Mouse (Mus musculus) midbrain, embryonic 12.5 days (tissue): Measurements from ENCODE around the gene Sec14l1. TPM values are rescaled to one million over a fixed set of nuclear protein-coding genes. Genes with fewer than 3 reads are reported as not detected.

ENCODE experiments used
- ATAC-seq: fragments of 200-750 bp; cut with Nextera tagmentation; 2 replicates; pipeline ENCODE4 v1.8.0; 2017; ENCODE audit warnings: low read depth, moderate TSS enrichment, moderate library complexity; ENCODE audit not compliant: low FRiP score
- H3K27ac ChIP-seq: fragments of 300-500 bp; sonication (generic); replicated peaks from 2 replicates; pipeline ENCODE4 v1.5.1; 2016; ENCODE audit warnings: mild to moderate bottlenecking
- H3K27me3 ChIP-seq: fragments of 300-500 bp; sonication (generic); 2 replicates; pipeline ENCODE4 v1.6.1; 2016; ENCODE audit warnings: mild to moderate bottlenecking
- H3K36me3 ChIP-seq: fragments of 300-500 bp; sonication (generic); 2 replicates; pipeline ENCODE4 v1.6.1; 2016
- H3K4me1 ChIP-seq: fragments of 300-500 bp; sonication (generic); 2 replicates; pipeline ENCODE4 v1.6.1; 2016
- H3K4me2 ChIP-seq: fragments of 300-500 bp; sonication (generic); replicated peaks from 2 replicates; pipeline ENCODE4 v1.6.1; 2016; ENCODE audit warnings: mild to moderate bottlenecking, moderate library complexity
- H3K4me3 ChIP-seq: fragments of 300-500 bp; sonication (generic); 2 replicates; pipeline ENCODE4 v1.5.1; 2016; ENCODE audit warnings: mild to moderate bottlenecking
- H3K9ac ChIP-seq: fragments of 300-500 bp; sonication (generic); replicated peaks from 2 replicates; pipeline ENCODE4 v1.6.1; 2016; ENCODE audit warnings: mild to moderate bottlenecking, moderate library complexity
- H3K9me3 ChIP-seq: fragments of 300-500 bp; sonication (generic); 2 replicates; pipeline ENCODE4 v1.6.1; 2016; ENCODE audit warnings: mild to moderate bottlenecking
- WGBS: fragments of 180-500 bp; shearing (Covaris S2); methylation state at CpG from one replicate; pipeline ENCODE4 v1.1.7; 2016; 5-methylcytosine and 5-hydroxymethylcytosine counted together
- polyA plus RNA-seq: library from polyadenylated mRNA; unstranded; fragments of >200 nt; fragmentation: Nextera tagmentation; extraction: Ambion mirVana; gene quantifications from 2 replicates; pipeline ENCODE4 v1.2.1, GENCODE M21; 2016

Gene Sec14l1
- polyA plus RNA-seq, 1 experiment from 2014 or later = 63.7 TPM

DNA sequence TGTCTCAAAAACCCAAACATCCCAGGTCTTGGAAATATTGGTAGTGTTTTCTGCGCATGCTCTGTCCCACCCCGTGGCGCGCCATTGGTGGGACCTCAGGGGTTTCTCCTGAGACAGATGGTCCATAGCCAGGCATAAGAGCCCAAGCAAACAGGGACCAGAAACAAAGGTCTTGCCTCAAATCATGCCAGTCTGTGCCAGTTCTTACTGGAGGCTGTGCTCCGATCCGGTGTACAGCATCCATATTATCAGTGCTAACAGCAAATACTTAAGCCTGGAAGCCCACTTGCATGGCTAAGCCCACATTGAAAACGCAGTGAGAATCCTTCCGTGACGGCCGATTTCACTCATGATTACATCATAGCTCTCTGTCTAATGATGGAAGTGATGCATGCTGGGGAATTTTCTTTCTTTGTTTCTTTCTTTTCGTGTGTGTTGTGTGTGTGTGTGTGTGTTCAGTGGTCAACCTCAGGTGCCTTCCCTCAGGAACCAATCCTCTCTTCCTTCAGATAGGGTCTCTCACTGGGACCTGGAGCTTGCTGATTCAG is 54.2 kb downstream of the Sec14l1 start:
- Histone ChIP-seq H3K27ac (no peak overlapping the region), H3K27me3 (0 out of 2 replicates have a peak, but pooled peaks cover 5% of the 10 kb centered on the region), H3K36me3 (no peaks in the 10 kb centered on the region), H3K9ac (no peak overlapping the region), H3K9me3 (no peaks in the 10 kb centered on the region), H3K4me2 (no peak overlapping the region), H3K4me3 (no peak overlapping the region), H3K4me1 (peaks cover 7% of the 10 kb centered on the region; the same call in 1 of the 2 replicates)
- 90% methylated on average over 11 of the region's 11 CpGs for WGBS
- ATAC-seq = no peak

DNA sequence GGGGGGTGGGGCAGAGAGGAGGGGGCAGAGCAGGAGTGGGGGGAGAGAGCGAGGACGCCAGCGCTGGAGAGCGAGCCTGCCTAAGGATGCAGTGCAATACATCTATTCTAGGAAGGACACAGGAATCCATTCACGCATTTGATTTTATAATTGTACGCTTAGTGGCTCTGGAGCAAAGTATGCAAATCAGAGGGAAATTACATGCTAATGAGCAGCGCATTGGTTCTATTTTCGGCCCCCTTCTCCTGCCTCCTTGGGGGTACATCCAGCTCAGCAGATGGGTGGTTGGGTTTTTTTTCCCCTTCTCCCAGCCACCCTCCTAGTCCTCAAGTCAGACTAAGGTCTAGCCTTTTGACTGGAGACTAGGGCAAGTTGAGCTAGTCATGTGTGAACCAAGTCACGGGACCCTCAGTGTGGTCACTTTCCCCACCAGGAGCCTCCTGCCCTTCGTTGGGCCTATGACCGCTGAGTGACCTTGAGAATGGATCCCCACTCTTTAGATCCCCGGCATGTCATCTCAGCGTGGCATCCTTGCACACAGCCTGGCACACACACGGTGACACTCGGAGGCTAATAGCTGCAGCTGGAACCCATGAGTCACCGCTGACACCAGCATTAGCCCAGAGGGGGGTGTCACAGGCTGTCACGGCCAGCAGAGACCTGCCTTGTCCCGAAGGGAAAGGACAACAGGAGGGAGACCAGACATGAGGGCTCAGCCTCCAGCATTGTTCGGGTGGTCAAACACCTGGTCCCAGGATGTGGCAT is 55.0 kb downstream of the Sec14l1 start:
- 94% methylated on average over 19 of the region's 19 CpGs for WGBS
- H3K9me3 ChIP-seq = no peaks in the 10 kb centered on the region
- H3K4me2 ChIP-seq = no peak overlapping the region
- no peak overlapping the region for H3K9ac ChIP-seq
- H3K36me3 ChIP-seq = no peaks in the 10 kb centered on the region
- peaks cover 16% of the 10 kb centered on the region; the same call in 1 of the 2 replicates for H3K4me1 ChIP-seq
- ATAC-seq = no peak
- H3K4me3 ChIP-seq = no peak overlapping the region
- H3K27ac ChIP-seq = no peak overlapping the region
- H3K27me3 ChIP-seq = 0 out of 2 replicates have a peak, but pooled peaks cover 5% of the 10 kb centered on the region

DNA sequence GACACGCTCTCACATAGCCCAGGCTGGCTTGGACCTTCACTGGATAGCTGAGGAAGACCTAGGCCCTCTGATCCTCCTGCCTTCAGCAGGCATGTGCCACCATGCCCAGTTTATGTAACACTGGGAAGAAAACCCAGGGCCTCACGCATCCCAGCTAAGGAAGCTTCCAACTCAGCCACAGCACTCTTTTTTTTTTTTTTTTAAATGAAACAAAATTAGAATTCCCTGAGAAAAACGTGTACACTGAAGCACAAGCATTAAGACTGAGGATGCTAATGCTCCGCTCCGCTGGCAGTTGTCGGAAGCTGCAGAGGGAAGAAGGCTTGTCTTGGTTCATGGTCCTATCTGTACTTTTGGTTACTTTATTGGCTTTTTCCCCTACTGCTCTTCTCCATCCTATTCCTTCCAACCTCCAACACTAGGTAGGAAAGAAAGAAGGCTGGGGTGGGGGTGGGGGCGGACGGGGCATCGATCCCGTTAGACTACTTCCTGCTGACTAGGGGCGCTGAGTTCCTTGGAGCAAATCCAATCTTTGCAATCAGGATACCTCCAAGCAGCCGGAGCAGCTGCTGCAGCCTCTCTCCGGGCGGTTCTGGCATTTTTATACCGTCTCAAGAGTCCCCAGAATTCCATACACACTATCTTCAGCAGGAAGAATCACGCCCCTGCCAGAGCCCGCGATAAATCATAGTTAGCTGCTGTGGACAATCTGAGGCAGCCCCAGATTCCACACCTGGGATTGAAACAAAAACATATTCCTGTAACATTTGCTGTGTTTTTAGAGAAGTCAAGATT is 59.3 kb downstream of the Sec14l1 start:
- Histone ChIP-seq H3K9me3 (no peaks in the 10 kb centered on the region), H3K4me2 (peak overlapping the region; percentile 44), H3K4me3 (peak overlapping the region; percentile 17), H3K9ac (no peak overlapping the region; the same call in 1 of the 2 replicates), H3K4me1 (peaks cover 27% of the 10 kb centered on the region; the same call in 1 of the 2 replicates), H3K27me3 (0 out of 2 replicates have a peak, but pooled peaks cover 8% of the 10 kb centered on the region), H3K36me3 (no peaks in the 10 kb centered on the region), H3K27ac (no peak overlapping the region)
- no peak for ATAC-seq
- WGBS = 47% methylated on average over 18 of the region's 18 CpGs

DNA sequence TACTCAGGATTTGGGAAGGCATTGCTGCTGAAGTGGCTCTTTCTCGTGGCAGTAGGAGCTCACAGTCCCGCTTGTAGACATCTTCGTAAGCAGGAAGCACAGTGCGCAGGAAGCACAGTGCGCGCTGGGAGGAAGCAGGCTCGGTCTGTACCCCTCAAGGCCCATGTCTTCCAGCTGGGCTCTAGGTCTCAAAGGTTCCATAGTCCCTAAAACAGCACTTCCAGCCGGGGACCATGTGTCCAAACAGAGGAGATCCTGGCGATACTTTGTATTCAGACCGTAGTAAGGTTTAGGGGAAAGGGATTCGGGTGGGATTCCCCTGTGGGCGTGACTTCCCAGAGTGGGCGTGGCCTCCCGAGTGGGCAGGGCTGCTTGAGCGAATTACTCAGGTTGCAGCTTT is 60.0 kb downstream of the Sec14l1 start:
- peak overlapping the region; percentile 17 for H3K4me3 ChIP-seq
- H3K4me2 ChIP-seq = peak overlapping the region; percentile 44
- no peak for ATAC-seq
- 0 out of 2 replicates have a peak, but pooled peaks cover 8% of the 10 kb centered on the region for H3K27me3 ChIP-seq
- peaks cover 24% of the 10 kb centered on the region; the same call in 1 of the 2 replicates for H3K4me1 ChIP-seq
- 0 out of 2 replicates have a peak, but pooled peaks cover under 1% of the 10 kb centered on the region for H3K9me3 ChIP-seq
- WGBS = 45% methylated on average over 15 of the region's 15 CpGs
- no peak overlapping the region for H3K27ac ChIP-seq
- no peaks in the 10 kb centered on the region for H3K36me3 ChIP-seq
- H3K9ac ChIP-seq = no peak overlapping the region; the same call in 1 of the 2 replicates

DNA sequence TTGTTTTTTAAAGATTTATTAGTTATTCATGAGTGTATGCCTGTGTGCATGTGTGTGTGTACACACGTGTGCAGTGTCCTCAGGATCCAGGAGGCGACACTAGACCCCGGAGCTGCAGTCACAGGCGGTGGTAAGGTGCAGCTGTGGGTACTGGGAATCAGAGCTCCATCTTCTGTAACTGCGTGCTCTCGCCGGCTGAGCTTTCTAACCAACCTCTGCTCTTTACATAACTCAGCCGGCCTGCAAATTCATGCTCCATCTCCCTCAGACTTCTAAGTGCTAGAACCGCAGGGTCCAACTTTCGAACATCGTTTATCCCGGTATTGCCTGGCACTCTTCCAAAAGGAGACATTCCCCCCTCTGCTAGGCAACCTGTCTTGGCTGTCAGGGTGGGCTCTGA is 60.5 kb downstream of the Sec14l1 start:
- 0 out of 2 replicates have a peak, but pooled peaks cover 8% of the 10 kb centered on the region for H3K27me3 ChIP-seq
- ATAC-seq = no peak

DNA sequence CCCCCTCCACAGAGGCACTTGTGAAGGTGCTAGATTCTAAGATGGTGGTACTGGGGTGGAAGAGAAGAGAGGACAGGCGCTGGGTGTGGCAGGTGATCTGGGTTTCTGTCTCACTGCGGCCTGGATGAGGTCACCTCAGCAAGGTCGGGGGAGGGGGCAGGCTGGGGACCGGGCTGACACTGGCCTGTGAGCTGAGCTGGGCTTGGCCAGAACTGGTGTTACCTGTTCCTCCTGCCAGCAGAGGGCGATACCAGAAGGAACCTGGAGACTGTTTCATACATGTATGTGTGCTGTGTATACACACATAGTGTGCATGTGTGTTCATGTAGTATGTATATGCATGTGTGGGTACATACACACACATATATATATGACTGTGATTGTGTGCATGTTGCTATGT is 61.3 kb downstream of the Sec14l1 start:
- Histone ChIP-seq H3K27ac (no peak overlapping the region), H3K9ac (no peak overlapping the region), H3K27me3 (0 out of 2 replicates have a peak, but pooled peaks cover 8% of the 10 kb centered on the region), H3K4me1 (peaks cover 21% of the 10 kb centered on the region; the same call in 1 of the 2 replicates), H3K36me3 (no peaks in the 10 kb centered on the region), H3K4me3 (no peak overlapping the region), H3K4me2 (no peak overlapping the region), H3K9me3 (peaks cover 14% of the 10 kb centered on the region)
- 41% methylated on average over 5 of the region's 5 CpGs for WGBS
- 0 out of 2 replicates have a peak, but pooled peaks have one; percentile 23 for ATAC-seq

More for the DNA sequence above, 60.5 kb downstream of the Sec14l1 start:
- Histone ChIP-seq H3K4me2 (no peak overlapping the region), H3K4me1 (peaks cover 21% of the 10 kb centered on the region; the same call in 1 of the 2 replicates), H3K9me3 (0 out of 2 replicates have a peak, but pooled peaks cover 6% of the 10 kb centered on the region), H3K27ac (no peak overlapping the region), H3K9ac (no peak overlapping the region), H3K36me3 (no peaks in the 10 kb centered on the region), H3K4me3 (no peak overlapping the region)
- 84% methylated on average over 12 of the region's 12 CpGs for WGBS

DNA sequence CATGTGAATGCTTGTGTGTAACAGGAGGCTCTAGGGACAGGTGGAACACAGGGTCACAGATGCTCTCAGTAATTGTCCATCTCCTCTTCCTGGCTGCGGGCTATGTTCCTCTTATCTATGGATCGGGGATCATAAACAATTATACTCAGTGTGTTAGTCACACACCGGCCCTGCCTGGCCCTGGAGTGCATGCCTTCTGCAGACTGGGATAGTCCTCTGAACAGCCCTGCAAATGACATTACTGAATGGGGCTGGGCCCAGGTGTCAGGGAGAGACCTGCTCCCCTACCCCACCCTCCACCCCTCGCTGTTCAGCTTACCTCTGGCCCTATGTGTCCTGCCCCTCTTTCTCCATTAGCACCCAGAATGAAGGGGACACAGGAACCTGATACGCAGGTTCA is 61.9 kb downstream of the Sec14l1 start:
- Histone ChIP-seq H3K9ac (no peak overlapping the region), H3K4me3 (no peak overlapping the region), H3K36me3 (no peaks in the 10 kb centered on the region), H3K27ac (no peak overlapping the region), H3K4me1 (peaks cover 21% of the 10 kb centered on the region; the same call in 1 of the 2 replicates), H3K27me3 (0 out of 2 replicates have a peak, but pooled peaks cover 8% of the 10 kb centered on the region), H3K9me3 (peaks cover 20% of the 10 kb centered on the region), H3K4me2 (no peak overlapping the region)
- 80% methylated on average over 5 of the region's 5 CpGs for WGBS
- peak; percentile 47; the same call in 1 of the 2 replicates for ATAC-seq

DNA sequence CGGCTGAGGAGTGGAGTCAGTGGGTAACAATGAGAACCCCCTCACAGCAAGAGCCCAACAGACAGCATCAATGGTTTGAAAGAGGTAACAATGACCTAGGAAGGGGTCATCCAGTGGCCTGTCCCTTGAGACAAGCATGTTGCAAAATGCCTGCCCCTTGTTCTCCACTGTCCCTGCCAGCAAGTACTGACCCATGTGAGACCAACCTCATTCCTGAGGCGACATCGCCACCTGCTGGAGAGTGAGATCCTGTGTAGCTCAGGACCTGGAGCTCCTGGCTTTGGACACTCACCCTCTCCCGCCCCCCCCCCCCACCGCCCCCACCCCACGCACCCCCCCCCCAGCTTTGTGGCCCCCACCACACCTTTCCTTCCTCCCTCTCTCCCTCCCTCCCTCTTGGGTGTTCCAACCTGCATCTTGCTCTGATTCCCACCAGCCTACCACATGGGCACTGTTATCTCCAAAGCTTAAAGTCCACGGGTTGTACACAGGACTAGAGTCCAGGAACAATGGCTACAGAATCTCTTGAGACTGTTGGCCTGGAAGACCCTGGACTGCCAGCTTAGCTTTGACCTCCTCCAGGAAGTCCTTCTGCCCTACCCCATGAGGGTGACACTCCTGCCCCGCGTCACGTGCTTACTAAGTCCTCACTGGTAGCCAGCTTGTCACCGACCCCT is 62.5 kb downstream of the Sec14l1 start:
- Histone ChIP-seq H3K4me3 (no peak overlapping the region), H3K4me1 (peaks cover 21% of the 10 kb centered on the region; the same call in 1 of the 2 replicates), H3K36me3 (no peaks in the 10 kb centered on the region), H3K4me2 (no peak overlapping the region), H3K9ac (no peak overlapping the region), H3K9me3 (peaks cover 24% of the 10 kb centered on the region), H3K27me3 (0 out of 2 replicates have a peak, but pooled peaks cover 8% of the 10 kb centered on the region), H3K27ac (no peak overlapping the region)
- 68% methylated on average over 8 of the region's 11 CpGs for WGBS
- peak; percentile 78; the same call in 1 of the 2 replicates for ATAC-seq

DNA sequence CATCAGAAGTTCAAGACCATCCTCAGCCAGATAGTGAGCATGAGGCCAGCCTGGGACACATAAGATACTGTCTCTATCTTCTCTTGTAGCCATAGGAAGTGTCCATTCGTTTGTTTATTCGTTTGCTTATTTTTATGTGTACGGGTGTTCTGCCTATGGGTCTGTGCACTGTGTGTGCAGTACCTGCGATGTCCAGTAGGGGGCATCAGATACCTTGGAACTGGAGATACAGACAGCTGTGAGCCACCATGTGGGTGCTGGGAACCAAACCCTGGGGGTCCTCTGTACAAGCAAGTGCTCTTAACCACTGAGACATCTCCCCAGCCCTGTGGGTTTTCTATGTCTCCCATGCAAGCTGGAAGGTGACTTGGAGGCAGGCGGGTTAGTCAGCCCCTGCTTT is 64.9 kb downstream of the Sec14l1 start:
- Histone ChIP-seq H3K36me3 (no peaks in the 10 kb centered on the region), H3K4me2 (no peak overlapping the region), H3K4me3 (no peak overlapping the region), H3K9ac (no peak overlapping the region), H3K27me3 (peaks cover 4% of the 10 kb centered on the region; the same call in 1 of the 2 replicates), H3K4me1 (peaks cover 12% of the 10 kb centered on the region; the same call in 1 of the 2 replicates), H3K9me3 (peaks cover 29% of the 10 kb centered on the region), H3K27ac (no peak overlapping the region)
- no peak for ATAC-seq
- 80% methylated on average over 5 of the region's 5 CpGs for WGBS

DNA sequence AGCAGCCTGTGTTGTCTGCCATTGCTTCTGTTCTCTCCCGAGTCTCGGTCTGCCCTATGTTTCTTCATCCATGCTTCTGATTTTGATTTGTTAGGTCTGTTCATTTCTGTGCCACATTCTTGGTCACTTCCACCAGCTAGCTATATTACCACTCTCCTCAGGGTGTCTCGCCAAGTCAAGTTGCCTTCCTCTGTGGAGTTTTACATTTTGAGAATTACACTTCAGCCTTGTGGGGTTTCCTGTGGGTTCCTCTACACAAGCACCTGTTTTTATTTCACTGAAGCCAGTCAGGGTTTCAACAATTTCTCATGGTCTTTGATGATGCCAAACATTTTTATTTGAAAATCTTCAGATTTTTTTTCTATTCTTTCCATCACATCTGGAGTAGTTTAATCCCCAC is 67.8 kb downstream of the Sec14l1 start:
- Histone ChIP-seq H3K9me3 (peaks cover 29% of the 10 kb centered on the region), H3K4me2 (no peak overlapping the region), H3K27me3 (peaks cover 4% of the 10 kb centered on the region; the same call in 1 of the 2 replicates), H3K4me1 (0 out of 2 replicates have a peak, but pooled peaks cover 2% of the 10 kb centered on the region), H3K4me3 (no peak overlapping the region), H3K27ac (no peak overlapping the region), H3K36me3 (no peaks in the 10 kb centered on the region), H3K9ac (no peak overlapping the region)
- WGBS = 85% methylated on average over 3 of the region's 3 CpGs
- ATAC-seq = no peak

DNA sequence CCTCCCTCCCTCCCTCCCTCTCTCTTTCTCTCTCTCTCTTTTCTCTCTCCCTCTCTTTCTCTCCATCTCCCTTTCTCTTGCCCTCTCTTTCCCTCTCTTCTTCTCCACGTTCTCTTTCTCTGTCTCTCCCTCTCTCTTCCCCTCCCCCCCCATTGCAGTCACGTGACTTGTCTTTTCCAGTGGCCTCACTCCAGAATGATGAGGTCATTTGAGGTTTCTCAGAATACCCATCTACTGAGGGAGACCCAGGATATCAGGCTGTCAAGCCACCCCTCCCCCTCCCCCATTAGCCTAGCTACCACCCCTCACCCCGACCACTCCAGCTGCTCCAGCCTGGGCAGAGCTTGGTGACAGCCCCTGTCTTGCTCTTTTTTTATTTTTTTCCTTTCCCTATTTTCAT is 68.3 kb downstream of the Sec14l1 start:
- no peak for ATAC-seq
- Histone ChIP-seq H3K9me3 (peaks cover 29% of the 10 kb centered on the region), H3K9ac (no peak overlapping the region), H3K4me1 (0 out of 2 replicates have a peak, but pooled peaks cover 2% of the 10 kb centered on the region), H3K27ac (no peak overlapping the region), H3K27me3 (peaks cover 4% of the 10 kb centered on the region; the same call in 1 of the 2 replicates), H3K4me2 (no peak overlapping the region), H3K36me3 (no peaks in the 10 kb centered on the region), H3K4me3 (no peak overlapping the region)
- WGBS = 65% methylated on average over 3 of the region's 3 CpGs
